Mouse (Mus musculus): ENCODE data around the gene D17Wsu92e.
"Not testable (repeated sequence)": the region's sequence is repeated elsewhere in the genome, so short reads cannot be mapped to it uniquely, and the experiment has no call there.

Gene D17Wsu92e

GRCm38 (mm10) chr17:27820568-27821406 is at the start of gene D17Wsu92e:
Gene D17Wsu92e, minus strand, starts transcription at chr17:27820648.
- DNase-seq (ENCODE audit: low read depth, low spot score), result peak; percentile 100

GRCm38 (mm10) chr17:27866737-27867136 is 46.3 kb upstream of the D17Wsu92e start:
- DNase-seq (ENCODE audit: low read depth, low spot score), result no peak

- DNase-seq (ENCODE audit: low read depth, low spot score), result no peak
Measured at GRCm38 (mm10) chr17:27865461-27865860, 45.0 kb upstream of the D17Wsu92e start.

GRCm38 (mm10) chr17:27859131-27859530 is 38.7 kb upstream of the D17Wsu92e start:
- no peak for DNase-seq (ENCODE audit: low read depth, low spot score)

DNA sequence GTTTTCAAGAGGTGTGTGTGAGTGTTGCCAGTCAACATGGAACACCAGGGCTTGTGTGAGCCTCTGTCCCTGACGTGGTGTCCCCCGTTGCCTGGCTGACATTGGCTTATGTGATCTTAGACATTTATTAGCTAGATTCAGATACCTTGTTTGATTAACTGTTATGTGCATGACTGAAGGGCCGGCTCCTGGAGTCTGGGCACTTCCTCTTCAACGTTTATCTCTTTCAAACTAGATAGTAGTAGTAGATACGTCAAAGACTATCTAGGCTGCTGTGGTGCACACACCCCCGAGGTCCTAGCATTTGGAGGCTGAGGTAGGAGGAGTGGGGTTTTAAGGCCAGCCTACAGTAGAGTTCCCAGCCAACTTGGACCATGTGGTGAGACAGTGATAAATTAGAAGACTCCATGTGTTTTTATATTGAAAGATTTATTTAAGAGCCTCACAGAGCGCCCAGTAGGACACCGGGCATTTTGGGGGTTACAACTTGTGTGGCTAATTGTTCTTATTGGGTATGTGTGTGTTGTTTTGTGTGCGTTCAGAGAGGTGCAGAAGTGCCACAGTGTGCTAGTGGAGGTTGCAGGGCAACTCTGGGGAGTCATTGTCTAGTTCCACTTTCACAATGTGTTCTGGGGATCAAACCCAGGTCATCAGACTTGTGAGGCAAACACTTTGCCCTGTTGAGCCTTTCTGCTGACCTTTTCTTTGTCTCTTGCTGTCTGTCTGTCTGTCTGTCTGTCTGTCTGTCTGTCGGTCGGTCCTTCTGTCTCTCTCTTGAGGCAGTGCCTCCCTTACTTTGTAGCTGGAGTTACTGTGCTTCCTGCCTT is 37.4 kb upstream of the D17Wsu92e start:
- no peak for DNase-seq (ENCODE audit: low read depth, low spot score)

DNA sequence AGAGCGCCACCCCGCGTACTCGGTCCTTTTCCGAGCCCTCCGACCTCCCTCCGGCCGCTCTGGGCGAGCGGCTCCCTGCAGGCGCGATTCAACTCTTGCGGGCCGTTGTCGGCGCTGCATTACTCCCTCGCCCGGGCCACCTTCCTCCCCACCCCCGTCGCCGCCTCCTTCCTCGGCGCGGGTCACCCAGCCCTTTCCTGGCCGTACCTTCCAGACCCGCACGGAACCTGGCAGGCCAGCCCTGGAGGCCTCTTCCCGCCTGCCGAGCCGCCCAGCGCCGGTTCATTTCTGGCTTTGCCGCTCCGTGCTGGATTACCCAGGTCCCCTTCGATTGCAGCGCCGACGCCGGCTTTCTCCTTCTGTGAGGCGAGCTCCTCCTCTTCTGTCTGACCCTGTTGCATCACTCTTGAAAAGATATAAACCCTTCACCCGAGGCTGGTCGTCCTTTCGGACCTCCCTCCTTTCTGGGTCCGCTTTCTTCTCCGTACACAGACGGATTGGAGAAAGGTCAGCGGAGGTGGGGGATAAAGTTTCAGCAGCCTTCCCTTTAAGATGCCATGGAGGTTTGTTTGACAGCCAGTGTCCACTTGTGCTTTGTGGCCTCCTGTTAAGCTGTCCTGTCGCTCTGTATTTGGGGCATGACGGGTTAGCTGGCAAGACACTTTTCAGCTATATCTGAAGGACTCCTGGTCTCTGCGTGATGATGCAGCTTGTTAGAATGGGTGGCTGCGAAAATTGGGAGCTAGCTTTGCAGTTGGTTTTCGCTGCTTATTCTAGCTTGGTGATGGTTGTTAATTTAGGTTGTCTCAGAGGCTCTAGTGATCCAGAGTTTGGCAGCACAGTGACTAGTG is 36.6 kb upstream of the D17Wsu92e start:
- peak; percentile 45 for DNase-seq (ENCODE audit: low read depth, low spot score)

GRCm38 (mm10) chr17:27856265-27856797 is 35.9 kb upstream of the D17Wsu92e start, which contains the start of gene Uhrf1bp1:
Gene Uhrf1bp1, plus strand, starts transcription at chr17:27856441.
- peak; percentile 74 for DNase-seq (ENCODE audit: low read depth, low spot score)

DNA sequence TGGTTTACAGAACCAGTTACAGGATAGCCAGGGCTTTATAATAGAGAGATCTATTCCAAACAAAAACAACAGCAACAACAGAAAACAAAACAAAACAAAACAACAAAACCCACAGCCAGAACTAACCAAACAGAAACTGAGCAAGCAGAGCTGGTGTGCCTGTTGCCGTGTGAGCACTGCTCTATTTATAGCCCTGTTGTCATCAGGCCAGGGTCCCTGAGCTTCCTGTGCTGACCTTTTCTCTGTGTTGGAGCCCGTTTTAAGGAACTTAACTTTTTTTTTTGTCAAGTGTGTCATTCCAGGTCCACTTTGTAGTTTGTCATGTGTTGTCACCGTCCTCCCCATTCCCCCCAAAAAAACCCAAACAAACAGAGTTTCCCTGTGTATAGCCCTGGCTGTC is 30.6 kb upstream of the D17Wsu92e start:
- no peak for DNase-seq (ENCODE audit: low read depth, low spot score)

DNA sequence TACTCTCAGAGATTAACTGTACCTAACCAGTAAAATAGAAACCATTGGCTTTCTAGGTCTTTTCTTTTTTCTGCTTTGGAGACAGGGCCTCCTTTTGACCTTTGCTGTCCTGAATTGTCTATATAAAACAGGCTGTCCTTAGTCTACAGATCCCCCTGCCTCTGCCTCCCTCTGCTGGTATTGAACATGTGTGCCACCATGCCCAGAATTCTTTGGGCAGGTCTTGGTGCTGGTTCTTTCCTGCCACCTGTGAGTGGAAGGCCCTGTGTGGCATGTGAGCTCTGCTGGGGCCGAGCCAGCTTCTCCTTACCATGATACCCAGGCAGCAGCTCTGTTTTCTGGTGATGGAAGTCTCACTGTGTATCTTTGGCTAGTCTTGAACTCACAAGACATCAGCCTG is 27.9 kb upstream of the D17Wsu92e start:
- DNase-seq (ENCODE audit: low read depth, low spot score), result no peak

DNA sequence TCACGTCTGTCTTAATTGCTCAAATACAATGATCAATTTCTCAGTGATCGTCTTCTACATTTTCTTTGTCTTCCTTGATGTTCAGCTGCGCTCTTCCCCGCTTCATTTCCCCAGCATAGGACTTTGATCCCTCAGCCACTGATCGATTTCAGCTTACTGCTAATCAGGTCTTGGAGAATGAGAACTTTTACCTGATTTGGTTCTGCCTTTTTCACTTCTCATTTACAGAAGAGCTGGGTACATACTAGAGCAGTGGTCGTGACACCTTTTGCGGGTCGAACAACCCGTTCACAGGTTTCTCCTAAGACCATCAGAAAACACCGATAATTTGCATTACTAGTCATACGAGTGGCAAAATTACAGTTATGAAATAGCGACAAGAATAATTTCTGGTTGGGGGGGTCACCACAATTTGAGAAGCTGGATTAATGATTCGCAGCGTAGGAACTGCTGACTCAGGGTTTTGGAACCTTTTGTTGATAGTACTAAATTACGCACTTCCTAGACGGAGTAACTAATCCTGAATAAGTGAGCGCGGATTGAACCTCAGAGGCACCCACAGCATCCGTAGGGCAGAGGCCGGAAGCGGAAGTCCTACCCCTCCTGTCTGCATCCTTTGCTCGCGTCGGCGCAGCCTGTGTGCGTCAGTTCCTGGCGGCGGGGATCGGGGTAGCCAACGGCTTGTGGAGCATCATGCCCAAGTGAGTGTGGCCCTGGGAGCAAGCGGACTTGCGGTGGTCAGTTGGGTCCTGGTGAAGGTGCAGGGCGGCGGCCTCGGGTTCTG is 19.2 kb upstream of the D17Wsu92e start:
- peak; percentile 94 for DNase-seq (ENCODE audit: low read depth, low spot score)

GRCm38 (mm10) chr17:27837850-27838249 is 17.4 kb upstream of the D17Wsu92e start, which contains the start of gene Snrpc:
Gene Snrpc, plus strand, starts transcription at chr17:27838150.
- DNase-seq (ENCODE audit: low read depth, low spot score), result not testable (repeated sequence)

DNA sequence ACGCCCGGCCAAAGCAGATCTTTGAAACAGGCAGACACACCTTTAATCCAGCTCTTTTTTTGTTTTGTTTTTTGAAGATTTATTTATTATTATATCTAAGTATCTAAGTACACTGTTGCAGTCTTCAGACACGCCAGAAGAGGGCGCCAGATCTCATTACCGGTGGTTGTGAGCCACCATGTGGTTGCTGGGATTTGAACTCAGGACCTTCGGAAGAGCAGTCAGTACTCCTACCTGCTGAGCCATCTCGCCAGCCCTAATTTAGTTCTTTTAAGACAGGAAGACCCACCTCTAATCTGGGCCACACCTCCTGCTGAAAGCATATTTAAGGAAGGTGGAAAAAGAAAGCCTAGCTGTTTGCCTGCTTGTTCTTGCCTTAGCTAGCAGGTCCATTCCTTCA is 10.0 kb upstream of the D17Wsu92e start:
- no peak for DNase-seq (ENCODE audit: low read depth, low spot score)

- DNase-seq (ENCODE audit: low read depth, low spot score), result no peak
Measured at GRCm38 (mm10) chr17:27827511-27827910, 7.1 kb upstream of the D17Wsu92e start.

- DNase-seq (ENCODE audit: low read depth, low spot score), result no peak
Measured at GRCm38 (mm10) chr17:27826908-27827383, 6.5 kb upstream of the D17Wsu92e start.

DNA sequence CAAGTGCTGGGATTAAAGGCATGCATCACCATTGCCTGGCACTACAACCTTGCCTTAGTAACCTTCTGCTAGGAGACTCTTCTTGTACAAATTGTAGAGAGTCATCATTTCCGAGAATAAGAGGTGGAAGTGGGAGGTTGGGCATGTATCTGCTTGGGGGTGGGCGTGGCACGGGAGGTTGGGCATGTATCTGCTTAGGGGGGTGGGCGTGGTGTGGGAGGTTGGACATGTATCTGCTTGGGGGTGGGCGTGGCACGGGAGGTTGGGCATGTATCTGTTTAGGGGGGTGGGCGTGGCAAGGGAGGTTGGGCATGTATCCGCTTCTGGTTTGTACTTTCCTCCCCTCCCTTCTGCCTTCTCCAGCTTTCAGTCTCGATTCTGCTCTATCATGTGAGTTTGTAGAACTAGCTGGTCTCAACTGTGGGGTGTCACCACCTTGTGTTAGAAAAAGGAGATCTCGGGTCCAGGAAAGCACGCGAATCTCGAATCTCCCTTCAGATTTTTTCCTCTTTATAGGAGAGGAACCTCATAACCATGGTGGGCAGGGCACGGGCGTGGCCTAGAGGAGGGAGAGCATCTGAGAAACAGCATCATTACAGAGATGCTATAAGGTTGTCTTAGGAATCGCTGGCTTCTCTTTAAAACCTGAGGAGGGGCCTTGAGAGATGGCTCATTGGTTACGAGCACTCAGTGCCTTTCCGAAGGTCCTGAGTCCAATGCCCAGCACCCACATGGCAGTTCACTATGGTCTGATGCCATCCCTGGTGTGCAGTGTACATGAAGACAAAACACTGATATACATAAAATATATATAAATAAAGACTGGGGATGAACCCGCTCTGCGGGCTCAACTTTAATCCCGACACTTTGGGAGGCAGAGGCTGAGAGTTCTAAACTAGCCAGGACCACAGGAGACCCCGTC is 5.8 kb upstream of the D17Wsu92e start:
- DNase-seq (ENCODE audit: low read depth, low spot score), result peak; percentile 52

DNA sequence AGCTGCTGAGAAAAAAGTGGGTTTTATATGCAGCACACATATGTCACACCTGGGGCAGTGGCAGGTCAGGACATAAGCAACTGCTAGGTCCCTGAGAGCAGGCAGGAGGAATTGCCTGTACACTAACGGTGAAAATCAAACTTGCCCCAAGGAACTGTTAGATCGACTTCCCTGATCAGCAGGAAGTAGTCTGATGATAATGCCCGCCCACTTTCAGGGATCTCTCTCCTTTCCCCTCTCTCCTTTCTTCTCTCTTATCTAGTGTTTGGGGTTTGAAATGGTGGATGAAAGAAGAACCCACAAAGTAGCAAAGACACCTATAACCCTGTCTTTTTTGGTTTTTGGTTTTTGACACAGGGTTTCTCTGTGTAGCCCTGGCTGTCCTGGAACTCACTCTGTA is 5.1 kb upstream of the D17Wsu92e start:
- no peak for DNase-seq (ENCODE audit: low read depth, low spot score)

DNA sequence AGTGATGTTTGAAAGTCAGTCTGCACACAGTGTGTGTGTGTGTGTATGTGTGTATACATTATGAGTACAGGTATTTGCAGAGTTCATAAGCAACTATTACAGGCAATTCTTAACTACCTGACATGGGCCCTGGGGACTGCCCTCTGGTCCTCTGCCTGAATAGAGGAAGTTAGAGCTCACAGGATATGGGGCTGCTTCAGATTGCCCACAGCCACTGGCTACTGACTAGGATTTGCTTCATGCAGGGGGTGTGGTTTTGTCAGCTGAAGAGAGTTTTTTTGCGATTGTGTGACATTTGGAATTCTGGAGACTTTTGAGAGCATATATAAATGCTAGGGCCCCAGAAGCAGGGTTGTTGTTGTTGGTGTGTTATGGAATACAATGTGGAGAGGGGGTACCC is 4.5 kb upstream of the D17Wsu92e start:
- DNase-seq (ENCODE audit: low read depth, low spot score), result no peak

GRCm38 (mm10) chr17:27823142-27823905 is 2.9 kb upstream of the D17Wsu92e start:
- no peak for DNase-seq (ENCODE audit: low read depth, low spot score)
